Mouse (Mus musculus) neural tube, embryonic 14.5 days (tissue): ENCODE data around the gene Eif4g1. TPM values are rescaled to one million over a fixed set of nuclear protein-coding genes. Genes with fewer than 3 reads are reported as not detected.

Experiments
- ATAC-seq: fragments of 200-750 bp; cut with Nextera tagmentation; 2 replicates; pipeline ENCODE4 v1.8.0; 2017; ENCODE audit warnings: low read depth, mild to moderate bottlenecking, moderate TSS enrichment, moderate library complexity
- H3K27ac ChIP-seq: fragments of 300-500 bp; sonication (generic); 2 replicates; pipeline ENCODE4 v1.5.1; 2014; ENCODE audit warnings: low read depth, mild to moderate bottlenecking, control low read depth, low read length, moderate library complexity, mixed read lengths
- H3K27me3 ChIP-seq: fragments of 300-500 bp; sonication (generic); 2 replicates; pipeline ENCODE4 v1.6.1; 2014; ENCODE audit warnings: low read length; ENCODE audit not compliant: control insufficient read depth, insufficient read depth
- H3K36me3 ChIP-seq: fragments of 300-500 bp; sonication (generic); 2 replicates; pipeline ENCODE4 v1.6.1; 2014; ENCODE audit warnings: low read length, mixed read lengths; ENCODE audit not compliant: control insufficient read depth, insufficient read depth
- H3K4me1 ChIP-seq: fragments of 300-500 bp; sonication (generic); 2 replicates; pipeline ENCODE4 v1.6.1; 2014; ENCODE audit warnings: low read length; ENCODE audit not compliant: control insufficient read depth, insufficient read depth
- H3K4me2 ChIP-seq: fragments of 300-500 bp; sonication (generic); 2 replicates; pipeline ENCODE4 v1.6.1; 2014; ENCODE audit warnings: mild to moderate bottlenecking, low read depth, low read length, control low read depth
- H3K4me3 ChIP-seq: fragments of 300-500 bp; sonication (generic); 2 replicates; pipeline ENCODE4 v1.5.1; 2014; ENCODE audit warnings: low read depth, low read length, control low read depth, mixed read lengths
- H3K9ac ChIP-seq: fragments of 300-500 bp; sonication (generic); replicated peaks from 2 replicates; pipeline ENCODE4 v1.6.1; 2014; ENCODE audit warnings: low read depth, mild to moderate bottlenecking, control low read depth, low read length, mixed read lengths
- H3K9me3 ChIP-seq: fragments of 300-500 bp; sonication (generic); 2 replicates; pipeline ENCODE4 v1.6.1; 2016; ENCODE audit warnings: low read length; ENCODE audit not compliant: control insufficient read depth
- WGBS: fragments of 180-500 bp; shearing (Covaris S2); extraction: QIAGEN DNeasy Blood & Tissue Kit; methylation state at CpG from one replicate; pipeline ENCODE4 v1.1.7; 2014; 5-methylcytosine and 5-hydroxymethylcytosine counted together
- polyA plus RNA-seq: library from polyadenylated mRNA; unstranded; fragments of >200 nt; fragmentation: Nextera tagmentation; extraction: Ambion mirVana; gene quantifications from 2 replicates; pipeline ENCODE4 v1.2.1, GENCODE M21; 2014

Gene Eif4g1
- polyA plus RNA-seq, 1 experiment from 2014 or later, result 134 TPM

DNA sequence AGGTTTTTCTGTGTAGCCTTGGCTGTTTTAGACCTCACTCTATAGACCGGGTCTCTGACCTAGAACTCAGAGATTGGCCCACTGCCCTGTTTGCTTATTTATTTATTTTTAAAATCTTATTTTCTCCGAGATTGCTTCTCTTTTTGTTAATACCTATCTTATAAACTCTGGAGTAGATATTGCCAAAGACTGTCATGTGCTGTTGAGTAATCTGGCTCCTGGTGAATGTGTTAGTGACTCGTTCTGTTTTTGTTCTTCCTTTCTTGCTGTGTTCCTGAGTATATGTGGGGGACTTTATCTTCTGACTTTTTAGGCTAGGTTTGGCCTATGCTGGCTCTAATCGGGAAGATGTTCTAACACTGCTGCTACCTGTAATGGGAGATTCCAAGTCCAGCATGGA is 10.5 kb upstream of the Eif4g1 start:
- no peak overlapping the region for H3K27ac ChIP-seq
- ATAC-seq, result no peak
- peaks cover 74% of the 10 kb centered on the region for H3K36me3 ChIP-seq
- no peak overlapping the region for H3K4me3 ChIP-seq
- no peaks in the 10 kb centered on the region for H3K9me3 ChIP-seq
- peaks cover 4% of the 10 kb centered on the region for H3K4me1 ChIP-seq
- 92% methylated on average over 4 of the region's 4 CpGs for WGBS
- no peak overlapping the region for H3K4me2 ChIP-seq
- H3K9ac ChIP-seq, result no peak overlapping the region
- no peaks in the 10 kb centered on the region for H3K27me3 ChIP-seq

GRCm38 (mm10) chr16:20670291-20670690 is 2.2 kb downstream of the Eif4g1 start:
- Histone ChIP-seq H3K4me2 (no peak overlapping the region), H3K27ac (no peak overlapping the region), H3K4me3 (no peak overlapping the region), H3K27me3 (no peaks in the 10 kb centered on the region), H3K4me1 (peaks cover 13% of the 10 kb centered on the region), H3K9me3 (no peaks in the 10 kb centered on the region), H3K36me3 (peaks cover 1% of the 10 kb centered on the region), H3K9ac (no peak overlapping the region)
- no peak for ATAC-seq
- WGBS, result 90% methylated on average over 3 of the region's 3 CpGs

GRCm38 (mm10) chr16:20671886-20672285 is 3.8 kb downstream of the Eif4g1 start:
- no peaks in the 10 kb centered on the region for H3K27me3 ChIP-seq
- H3K27ac ChIP-seq, result no peak overlapping the region
- H3K4me1 ChIP-seq, result peaks cover 13% of the 10 kb centered on the region
- peak overlapping the region; percentile 94; the same call in 1 of the 2 replicates for H3K4me3 ChIP-seq
- H3K9me3 ChIP-seq, result no peaks in the 10 kb centered on the region
- no peak for ATAC-seq
- H3K9ac ChIP-seq, result no peak overlapping the region
- 31% methylated on average over 6 of the region's 6 CpGs for WGBS
- H3K4me2 ChIP-seq, result peak overlapping the region; percentile 50
- peaks cover 16% of the 10 kb centered on the region for H3K36me3 ChIP-seq

GRCm38 (mm10) chr16:20672500-20672902 is 4.4 kb downstream of the Eif4g1 start:
- H3K9me3 ChIP-seq, result no peaks in the 10 kb centered on the region
- WGBS, result under 1% methylated on average over 38 of the region's 38 CpGs
- peak; percentile 97 for ATAC-seq

DNA sequence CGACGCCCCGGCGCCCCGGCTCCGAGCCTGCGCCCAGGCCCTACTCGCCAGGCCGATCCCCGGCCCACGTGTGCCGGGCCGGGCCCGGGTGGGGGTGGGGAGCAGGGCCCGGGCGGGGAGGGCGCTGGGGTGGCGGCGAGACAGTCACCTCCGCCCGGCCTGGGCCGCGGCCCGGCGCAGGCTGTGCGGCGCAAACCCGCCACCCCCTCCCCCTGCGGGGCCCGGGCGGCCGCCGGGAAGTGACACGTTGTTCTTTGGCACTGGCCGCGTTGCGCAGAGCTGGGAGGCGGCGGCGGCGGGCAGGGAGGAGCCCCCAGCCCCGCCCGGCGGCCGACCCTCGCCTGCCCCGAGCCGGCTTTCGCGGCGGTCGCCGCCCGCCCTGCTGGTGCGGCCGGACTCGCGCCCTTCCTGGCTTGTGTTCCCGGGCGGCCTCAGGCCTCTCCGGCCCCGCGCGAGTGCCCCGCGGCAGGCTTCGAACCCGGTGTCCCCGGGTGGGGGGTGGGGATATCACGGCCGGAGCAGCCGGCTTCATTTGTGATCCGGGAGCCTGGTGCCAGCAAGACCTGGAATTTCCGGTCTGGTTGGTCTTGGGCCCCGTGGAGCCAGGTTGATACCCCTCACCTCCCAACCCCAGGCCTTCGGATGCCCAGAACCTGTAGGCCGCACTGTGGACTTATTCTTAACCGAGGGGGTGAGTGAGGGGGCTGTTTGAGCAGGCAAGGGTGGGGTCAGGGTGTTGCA is 5.0 kb downstream of the Eif4g1 start:
- no peaks in the 10 kb centered on the region for H3K27me3 ChIP-seq
- under 1% methylated on average over 57 of the region's 78 CpGs for WGBS
- no peak; the same call in none of the 2 replicates for ATAC-seq
- H3K4me2 ChIP-seq, result peak overlapping the region; percentile 96
- peaks cover 13% of the 10 kb centered on the region for H3K4me1 ChIP-seq
- H3K9me3 ChIP-seq, result no peaks in the 10 kb centered on the region
- H3K36me3 ChIP-seq, result peaks cover 27% of the 10 kb centered on the region
- H3K27ac ChIP-seq, result peak overlapping the region; percentile 88
- H3K4me3 ChIP-seq, result peak overlapping the region; percentile 94
- H3K9ac ChIP-seq, result peak overlapping the region; percentile 98

More at GRCm38 (mm10) chr16:20672500-20672902, 4.4 kb downstream of the Eif4g1 start:
- Histone ChIP-seq H3K4me2 (peak overlapping the region; percentile 96), H3K27me3 (no peaks in the 10 kb centered on the region), H3K4me1 (peaks cover 13% of the 10 kb centered on the region), H3K9ac (peak overlapping the region; percentile 98), H3K4me3 (peak overlapping the region; percentile 94), H3K36me3 (peaks cover 21% of the 10 kb centered on the region), H3K27ac (peak overlapping the region; percentile 88)

GRCm38 (mm10) chr16:20673706-20674303 is 5.7 kb downstream of the Eif4g1 start:
- peaks cover 34% of the 10 kb centered on the region for H3K36me3 ChIP-seq
- H3K27ac ChIP-seq, result peak overlapping the region; percentile 88; the same call in 1 of the 2 replicates
- H3K9ac ChIP-seq, result peak overlapping the region; percentile 98
- H3K4me2 ChIP-seq, result peak overlapping the region; percentile 96
- H3K4me1 ChIP-seq, result peaks cover 13% of the 10 kb centered on the region
- no peaks in the 10 kb centered on the region for H3K27me3 ChIP-seq
- no peak; the same call in 1 of the 2 replicates for ATAC-seq
- H3K9me3 ChIP-seq, result no peaks in the 10 kb centered on the region
- 12% methylated on average over 14 of the region's 14 CpGs for WGBS
- H3K4me3 ChIP-seq, result peak overlapping the region; percentile 94

DNA sequence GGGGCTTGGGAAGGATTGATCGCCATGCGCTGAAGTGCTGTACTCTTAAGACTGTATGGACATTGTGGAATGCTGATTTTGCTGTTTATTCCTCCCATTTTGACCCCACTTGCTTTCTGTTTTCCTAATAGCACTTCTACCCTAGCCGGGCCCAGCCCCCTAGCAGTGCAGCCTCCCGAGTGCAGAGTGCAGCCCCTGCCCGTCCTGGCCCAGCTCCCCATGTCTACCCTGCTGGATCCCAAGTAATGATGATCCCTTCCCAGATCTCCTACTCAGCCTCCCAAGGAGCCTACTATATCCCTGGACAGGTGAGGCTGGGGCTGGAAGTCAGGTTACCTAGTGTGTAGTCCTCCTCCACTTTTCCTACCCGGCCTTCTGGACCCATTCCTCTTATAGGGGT is 7.1 kb downstream of the Eif4g1 start:
- Histone ChIP-seq H3K4me3 (no peak overlapping the region), H3K4me1 (peaks cover 13% of the 10 kb centered on the region), H3K27ac (no peak overlapping the region), H3K9ac (no peak overlapping the region), H3K4me2 (no peak overlapping the region), H3K27me3 (no peaks in the 10 kb centered on the region), H3K36me3 (peaks cover 45% of the 10 kb centered on the region), H3K9me3 (no peaks in the 10 kb centered on the region)
- WGBS, result 92% methylated on average over 6 of the region's 6 CpGs
- ATAC-seq, result no peak

DNA sequence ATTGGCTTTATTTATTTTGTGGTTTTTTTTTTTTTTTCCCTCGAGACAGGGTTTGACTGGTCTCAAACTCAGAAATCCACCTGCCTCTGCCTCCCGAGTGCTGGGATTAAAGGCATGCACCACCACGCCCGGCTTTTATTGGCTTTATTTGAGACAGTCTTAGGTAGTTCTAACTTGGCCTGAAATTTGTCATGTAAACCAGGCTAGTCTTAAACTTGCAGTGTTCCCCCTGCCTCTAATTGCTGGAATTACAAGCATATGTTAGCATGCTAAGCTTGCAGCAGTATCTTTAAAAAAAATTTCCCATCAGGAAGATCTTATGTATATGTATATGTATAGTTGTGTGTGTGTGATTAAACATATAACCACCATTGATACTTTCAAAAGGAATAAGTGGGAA is 8.6 kb downstream of the Eif4g1 start:
- no peak for ATAC-seq
- Histone ChIP-seq H3K4me3 (no peak overlapping the region), H3K9me3 (no peaks in the 10 kb centered on the region), H3K4me2 (no peak overlapping the region), H3K27ac (no peak overlapping the region), H3K36me3 (peaks cover 59% of the 10 kb centered on the region), H3K4me1 (peaks cover 13% of the 10 kb centered on the region), H3K27me3 (no peaks in the 10 kb centered on the region), H3K9ac (no peak overlapping the region)
- WGBS, result 92% methylated on average over 4 of the region's 4 CpGs

DNA sequence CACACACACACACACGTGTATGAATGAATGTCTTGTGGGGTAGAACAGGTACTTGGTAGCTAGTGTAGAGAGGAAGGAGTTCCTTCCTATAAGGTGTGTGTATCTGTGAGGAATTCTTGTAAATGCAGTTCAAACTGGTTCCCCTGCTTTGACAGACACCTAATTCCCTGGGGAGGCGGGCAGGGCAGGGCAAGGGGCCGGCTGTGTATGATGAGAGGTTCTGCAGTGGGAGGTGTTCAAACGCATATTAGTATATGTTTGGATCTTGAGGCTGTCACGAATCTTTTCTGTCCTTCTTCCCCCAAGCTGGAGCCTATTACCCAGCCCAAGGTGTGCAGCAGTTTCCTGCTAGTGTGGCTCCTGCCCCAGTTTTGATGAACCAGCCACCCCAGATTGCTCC is 9.3 kb downstream of the Eif4g1 start:
- WGBS, result 87% methylated on average over 5 of the region's 5 CpGs
- no peak for ATAC-seq
- H3K27ac ChIP-seq, result no peak overlapping the region
- H3K4me3 ChIP-seq, result no peak overlapping the region
- H3K9me3 ChIP-seq, result no peaks in the 10 kb centered on the region
- H3K4me1 ChIP-seq, result peaks cover 13% of the 10 kb centered on the region
- no peak overlapping the region for H3K4me2 ChIP-seq
- H3K9ac ChIP-seq, result no peak overlapping the region
- H3K36me3 ChIP-seq, result peaks cover 66% of the 10 kb centered on the region
- no peaks in the 10 kb centered on the region for H3K27me3 ChIP-seq
